Mouse (Mus musculus) adrenal gland, adult 18-20 months (tissue): ENCODE results near the gene Mmd. TPM values are rescaled to one million over a fixed set of nuclear protein-coding genes. Genes with fewer than 3 reads are reported as not detected.

ENCODE experiments used
- DNase-seq, 2 experiments: peaks; one replicate each; pipeline ENCODE4 v3.0.0; 2021 to 2022; ENCODE audit warnings: low spot score in 2 of 2
- long read RNA-seq, 2 experiments: library from polyadenylated mRNA; stranded (forward); transcript quantifications; one replicate each; pipeline ENCODE4 v2.0.0; 2021
- total RNA-seq, 2 experiments: library from RNA; stranded (reverse); gene quantifications; 1 replicate in 1 of 2; 2 replicates in 1 of 2; pipeline ENCODE4 v1.2.3; 2021

Mmd gene
- 100 to 1,000 TPM in 1 of 2 experiments, 10 to 100 TPM in 1; 89.7 to 274 TPM for total RNA-seq
- long read RNA-seq, experiment 1, transcript Mmd-201 (7 exons, 2,677 nt) = major isoform, 73 of 90 reads
- long read RNA-seq, experiment 1, partial matches to known transcripts = 12 of 90 reads
- long read RNA-seq, experiment 1, other reads (novel, unspliced or antisense) = 5 of 90 reads
- long read RNA-seq, experiment 2, transcript Mmd-201 (7 exons, 2,677 nt) = major isoform, 27 of 41 reads
- long read RNA-seq, experiment 2, partial matches to known transcripts = 11 of 41 reads
- long read RNA-seq, experiment 2, other reads (novel, unspliced or antisense) = 3 of 41 reads

DNA sequence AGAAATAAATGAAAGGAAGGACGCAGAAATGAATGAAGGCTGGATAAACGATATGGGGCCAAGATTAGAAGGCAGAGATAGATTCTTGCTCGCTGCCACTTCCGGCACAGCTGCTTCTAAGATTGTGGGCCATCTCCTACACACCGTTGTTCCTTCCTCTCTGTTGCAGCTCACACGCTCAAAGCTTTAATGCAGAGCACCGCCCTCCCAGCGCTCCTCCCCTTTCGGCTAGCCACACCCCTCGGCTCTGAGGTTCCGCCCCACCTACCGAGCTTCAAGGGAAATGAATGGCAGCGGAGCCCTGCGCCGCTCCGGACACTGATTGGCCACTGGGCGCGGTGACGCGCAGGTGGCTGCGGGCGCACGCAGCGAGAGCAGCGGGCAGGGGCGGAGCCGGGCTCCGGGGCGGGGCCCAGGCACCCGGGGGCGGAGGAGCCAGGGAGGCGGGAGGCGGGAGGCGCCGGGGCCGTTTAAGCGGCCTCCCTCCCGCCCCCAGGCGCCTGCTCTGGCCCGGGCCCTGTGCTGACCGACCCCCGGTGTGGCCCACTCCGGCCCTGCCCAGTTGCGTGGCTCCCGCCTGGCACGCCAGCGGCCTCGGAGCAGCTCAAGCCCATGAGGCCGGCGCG is at the start of gene Mmd:
Gene Mmd (plus strand): TSS at position 432 of the 626 bp plus-strand sequence.
- DNase-seq = peak; percentile 95 to 97

DNA sequence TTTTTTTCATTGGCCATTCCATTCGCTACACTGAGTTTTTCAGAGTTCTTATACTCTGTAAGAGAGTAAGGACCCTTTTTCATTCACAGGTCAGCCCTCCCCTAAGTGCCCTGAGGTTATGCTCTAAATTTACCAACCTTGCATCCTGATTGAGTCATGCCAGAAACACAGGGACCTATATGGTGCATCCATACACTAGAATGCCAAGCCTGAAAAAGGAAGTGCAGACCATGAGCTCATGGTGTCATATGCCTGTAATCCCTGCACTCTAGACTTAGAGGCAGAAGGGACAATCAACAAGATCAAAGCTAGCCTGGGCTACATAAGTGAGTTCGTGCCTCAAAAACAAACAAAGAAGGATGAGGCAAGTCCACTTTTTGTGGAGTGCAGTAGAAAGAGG is 48.4 kb upstream of the Mmd start:
- DNase-seq = no peak

DNA sequence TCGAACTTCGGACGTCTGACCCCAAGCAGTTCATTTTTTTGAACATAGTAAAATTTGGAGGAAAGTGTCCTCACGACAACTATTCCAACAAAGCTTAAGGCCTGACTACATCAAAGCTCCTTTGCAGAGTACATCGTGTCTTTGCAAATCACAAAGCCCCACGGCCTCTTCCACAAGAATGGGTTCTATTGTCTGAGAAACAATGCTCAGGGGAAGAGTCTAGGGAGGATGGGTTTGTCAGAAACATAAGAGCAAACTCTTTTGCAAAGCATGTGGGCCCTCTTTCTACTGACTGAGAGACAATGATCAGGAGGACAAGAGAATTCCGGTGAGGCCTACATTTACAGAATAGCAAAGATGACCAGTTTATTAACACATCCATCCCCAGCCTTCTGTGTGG is 35.0 kb upstream of the Mmd start:
- no peak for DNase-seq

DNA sequence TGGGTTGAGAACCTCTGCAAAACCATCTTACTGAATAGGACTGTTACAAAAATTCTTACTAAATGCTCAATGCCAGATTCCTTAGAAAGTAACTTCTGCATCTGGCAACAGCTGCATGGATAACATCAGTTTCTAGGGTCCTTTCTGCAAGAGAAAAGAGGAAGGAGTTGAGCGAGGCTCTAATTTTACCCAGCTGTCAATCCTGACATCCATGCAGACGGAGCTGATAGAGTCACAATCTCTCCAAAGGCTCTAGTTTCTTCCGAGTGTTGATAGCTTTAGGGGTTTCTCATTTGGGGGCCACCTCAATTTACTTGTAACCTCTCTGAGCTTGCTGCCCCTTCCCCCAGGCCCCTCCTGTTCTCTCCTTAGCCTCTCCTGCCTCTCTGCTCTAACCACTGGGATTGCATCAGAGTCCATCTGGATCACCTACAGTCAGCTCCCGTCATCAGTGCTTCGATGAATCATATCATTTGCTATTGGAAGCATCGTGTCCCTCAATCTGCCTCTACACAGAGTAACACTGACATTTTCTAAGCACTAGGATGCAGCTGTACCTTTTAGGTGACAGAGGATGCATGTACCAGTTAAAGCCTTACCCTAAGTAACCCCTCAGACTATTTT is 29.1 kb upstream of the Mmd start:
- DNase-seq = no peak

DNA sequence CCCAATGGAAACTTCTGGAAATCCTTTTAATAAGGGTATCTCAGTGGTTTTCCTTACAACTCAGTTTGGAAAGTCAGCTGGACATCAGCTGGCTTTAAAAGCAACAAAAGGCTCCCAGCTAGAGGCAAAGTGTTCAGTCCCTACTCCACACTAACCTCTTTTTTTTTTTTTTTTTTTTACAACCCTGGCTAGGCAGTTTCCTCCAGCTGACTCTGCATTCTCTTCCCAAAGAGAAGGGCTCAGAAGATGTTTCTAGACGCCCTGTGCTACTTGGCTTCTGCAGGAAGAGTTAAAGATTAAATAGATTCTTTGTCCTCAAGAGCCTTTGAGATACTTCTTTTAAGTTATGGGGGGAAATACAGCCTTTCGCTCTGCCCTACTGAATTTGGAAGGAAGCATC is 28.5 kb upstream of the Mmd start:
- DNase-seq = no peak

DNA sequence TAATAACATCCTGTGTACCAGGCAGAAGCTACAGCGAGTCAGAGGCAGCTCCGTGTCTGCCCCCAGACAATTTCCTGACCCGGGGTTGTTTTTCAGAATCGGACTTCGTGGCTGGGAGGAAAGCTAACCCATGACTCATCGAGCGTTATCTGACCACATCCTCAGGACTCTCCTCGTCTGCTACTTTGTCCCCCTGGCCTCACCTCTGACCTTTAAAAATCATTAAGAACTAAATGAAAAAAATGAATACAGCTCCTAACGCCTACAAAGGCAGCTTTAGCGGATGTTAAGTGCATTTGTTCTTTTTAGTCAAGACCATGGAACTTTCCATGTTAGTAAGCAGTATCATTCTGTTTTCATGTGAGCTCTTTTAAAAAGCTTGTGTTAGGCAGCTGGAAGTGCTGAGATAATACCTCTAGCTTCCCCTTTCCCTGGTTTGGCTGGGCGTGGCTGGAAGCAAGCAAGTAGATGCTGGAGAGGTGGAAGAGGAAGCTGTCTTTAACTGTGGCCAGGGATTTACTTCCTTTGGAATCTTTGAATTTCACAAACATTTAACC is 24.3 kb upstream of the Mmd start:
- peak in 1 of 2 experiments; percentile 39 for DNase-seq

DNA sequence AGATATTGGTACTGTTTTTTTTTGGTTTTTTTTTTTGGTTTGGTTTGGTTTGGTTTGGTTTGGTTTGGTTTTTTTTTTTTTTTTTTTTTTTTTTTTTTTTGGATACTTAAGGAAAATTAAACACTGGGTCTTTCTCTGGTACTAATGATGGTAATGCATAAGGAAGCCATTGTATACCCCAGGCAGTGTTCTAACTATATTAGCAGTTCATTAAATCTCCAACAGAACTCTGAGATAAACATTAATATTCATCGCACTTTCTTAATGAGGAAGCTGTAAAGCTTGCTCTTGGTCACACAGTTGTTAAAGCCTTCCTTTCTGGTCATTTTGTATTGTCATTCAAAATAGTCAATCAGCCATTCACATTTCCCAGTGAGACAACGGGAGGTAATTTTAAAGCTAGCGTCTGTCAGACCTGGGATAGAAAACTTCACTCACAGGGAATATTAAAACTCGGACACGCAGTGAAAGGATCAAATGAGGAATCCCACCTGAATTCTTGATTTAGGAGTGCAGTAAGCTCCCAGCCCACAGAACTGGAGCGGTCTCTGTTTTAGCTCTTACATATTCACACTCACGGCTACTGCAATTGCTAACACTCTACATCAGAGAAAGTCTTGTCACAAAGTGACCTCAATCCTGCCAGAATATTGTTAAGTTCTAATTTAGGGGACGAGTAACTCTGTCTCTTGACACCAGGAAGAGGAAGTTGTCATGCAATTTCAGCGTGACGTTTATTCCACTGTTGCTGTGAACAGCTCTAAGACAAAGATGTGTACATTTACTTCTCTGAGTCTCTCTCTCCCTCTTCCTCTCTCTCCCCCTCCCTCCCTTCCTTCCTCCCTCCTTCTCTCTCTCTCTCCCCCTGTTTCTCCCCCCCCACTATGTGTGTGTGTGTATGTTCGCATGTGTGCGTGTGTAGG is 22.0 kb upstream of the Mmd start:
- no peak for DNase-seq

DNA sequence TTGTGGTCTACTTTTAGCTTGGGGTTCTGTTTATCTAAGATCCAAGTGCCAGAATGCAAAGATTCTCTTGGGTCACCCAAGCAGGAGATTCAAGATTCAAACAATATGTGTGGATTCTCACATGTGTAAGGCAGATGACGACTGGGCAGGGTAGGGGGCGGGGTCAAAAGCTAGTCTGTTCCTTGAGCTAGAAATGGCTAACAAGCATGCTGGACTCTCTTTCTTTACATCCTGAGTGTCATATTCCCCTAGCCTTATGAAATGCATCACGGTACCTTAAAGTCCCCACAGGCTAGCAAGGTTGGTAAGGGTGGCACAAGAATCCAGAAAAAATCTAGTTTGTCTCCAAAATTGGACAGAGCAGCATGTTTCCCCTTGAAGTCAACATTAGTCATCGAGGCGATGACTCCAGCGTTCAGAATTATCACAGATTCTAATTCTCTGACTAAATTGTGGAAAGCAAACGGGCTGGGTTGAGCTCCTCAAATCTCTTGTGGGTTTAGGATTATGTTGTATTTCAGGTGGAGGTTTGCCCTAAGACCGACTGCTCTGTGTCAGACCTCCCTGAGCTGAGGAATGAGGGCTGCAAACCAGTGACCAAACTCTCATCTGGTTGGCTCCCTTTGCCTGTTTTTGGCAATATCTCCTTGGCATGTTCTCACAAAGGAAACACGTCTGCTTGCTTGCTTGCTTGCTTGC is 20.9 kb upstream of the Mmd start:
- DNase-seq = no peak

DNA sequence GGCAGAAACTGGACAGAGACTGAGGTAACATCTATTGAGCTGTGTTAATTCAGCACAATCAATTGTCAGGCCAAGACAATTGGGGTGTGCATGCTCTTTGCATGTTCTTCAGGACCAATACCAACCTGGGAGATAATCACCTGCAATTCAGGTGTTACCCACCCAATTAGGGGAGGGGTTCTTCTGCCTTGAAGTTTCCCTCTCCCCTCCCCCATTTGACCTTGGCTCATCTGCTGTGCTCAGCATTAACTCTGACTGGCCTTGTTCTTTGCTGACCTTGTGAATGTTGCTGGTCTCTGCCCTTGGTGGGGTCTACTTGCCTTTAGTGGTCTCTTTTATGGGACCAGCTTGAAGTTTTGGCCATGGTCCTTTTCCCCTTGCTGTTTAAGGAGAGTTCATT is 19.5 kb upstream of the Mmd start:
- no peak for DNase-seq

DNA sequence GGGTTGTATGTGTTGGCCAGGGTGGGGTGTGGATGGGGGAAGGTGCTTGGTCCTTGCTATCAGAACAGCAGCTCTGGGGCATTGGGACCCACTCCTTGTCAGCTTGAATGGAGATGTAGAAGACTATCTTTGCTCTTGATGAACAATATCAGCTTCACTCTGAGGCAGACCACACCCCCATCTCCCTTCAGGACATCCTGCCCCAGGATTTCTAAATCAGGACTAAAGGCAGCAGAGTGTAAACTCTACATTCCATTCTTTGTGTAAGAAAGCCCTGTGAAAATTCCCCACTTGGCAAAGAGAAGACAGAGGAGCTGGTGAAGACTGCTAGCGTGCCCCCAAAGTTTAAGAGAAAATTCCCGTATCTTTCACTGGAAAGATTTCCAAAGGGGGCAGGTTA is 18.6 kb upstream of the Mmd start:
- no peak for DNase-seq

DNA sequence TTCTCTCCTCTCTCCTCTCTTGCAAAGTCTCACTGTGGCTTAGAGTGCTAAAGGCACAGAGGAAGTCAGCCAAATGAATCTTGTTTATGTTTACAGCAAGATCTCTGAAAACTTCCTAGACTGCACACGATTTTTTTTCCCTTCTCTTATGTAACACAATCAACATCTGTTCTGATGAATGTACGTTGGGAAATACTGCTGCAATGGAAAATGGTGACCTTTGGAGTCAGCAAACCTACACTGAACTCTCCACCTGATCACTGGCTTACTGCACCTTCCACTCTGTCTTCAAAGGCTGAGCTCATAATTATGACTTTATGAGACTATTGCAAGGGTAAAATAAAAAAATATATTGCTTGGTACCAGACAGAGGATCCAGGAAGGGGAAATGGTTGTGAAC is 17.6 kb upstream of the Mmd start:
- no peak for DNase-seq

DNA sequence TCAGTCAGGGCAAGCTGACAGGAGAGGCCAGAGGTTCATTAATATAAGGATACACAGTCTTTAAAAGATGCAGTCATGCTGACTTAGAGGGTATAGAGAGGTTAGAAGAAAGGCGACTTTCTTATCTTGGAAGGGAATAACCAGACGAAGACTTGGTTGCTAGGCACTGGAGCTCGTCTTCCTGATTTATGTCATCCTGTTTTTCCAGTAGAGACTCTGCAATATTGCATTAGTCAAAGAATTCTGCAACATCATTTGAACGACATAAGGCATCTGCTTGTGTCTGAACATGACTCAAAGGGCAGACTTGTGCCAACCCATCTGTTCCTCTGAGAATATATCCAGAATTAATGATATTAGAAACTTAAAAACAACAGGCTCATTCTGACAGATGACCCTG is 16.6 kb upstream of the Mmd start:
- no peak for DNase-seq

DNA sequence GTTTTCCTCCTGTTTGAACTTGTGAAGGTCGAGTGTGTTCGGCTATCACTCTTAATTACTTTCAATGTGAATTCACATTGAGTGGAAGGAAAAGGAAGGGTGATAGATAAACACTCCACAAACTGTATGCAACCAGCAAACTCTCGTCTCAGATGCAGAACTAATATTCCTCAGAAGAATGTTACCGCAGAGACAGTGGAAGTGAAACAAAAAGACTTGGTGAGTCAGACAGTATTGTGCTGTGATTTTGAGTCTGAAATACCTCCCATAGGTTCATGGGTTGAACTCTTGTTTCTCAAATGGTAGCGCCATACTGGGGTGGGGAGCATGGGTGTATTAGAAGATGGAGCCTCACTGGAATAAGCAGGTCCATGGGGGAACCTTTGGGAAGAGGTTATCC is 14.0 kb upstream of the Mmd start:
- DNase-seq = no peak

DNA sequence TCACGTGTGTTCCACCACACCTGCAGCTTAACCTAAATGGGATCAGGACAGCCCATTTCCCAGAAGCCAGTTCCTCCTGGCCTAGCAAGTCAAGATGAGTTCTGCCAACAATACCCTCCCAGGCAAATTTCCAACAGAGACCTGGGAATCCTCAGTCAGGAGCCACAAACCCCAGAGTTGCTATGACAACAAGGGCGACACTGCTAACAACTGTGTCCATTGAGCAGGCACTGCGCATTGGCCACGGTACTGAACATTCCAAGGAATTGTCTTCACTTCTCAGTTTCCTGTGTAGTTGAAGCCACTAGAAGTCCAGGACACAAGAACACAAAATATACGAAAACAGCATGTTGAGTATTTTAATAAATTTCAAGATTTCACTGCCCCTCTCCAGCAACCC is 11.6 kb upstream of the Mmd start:
- DNase-seq = no peak

DNA sequence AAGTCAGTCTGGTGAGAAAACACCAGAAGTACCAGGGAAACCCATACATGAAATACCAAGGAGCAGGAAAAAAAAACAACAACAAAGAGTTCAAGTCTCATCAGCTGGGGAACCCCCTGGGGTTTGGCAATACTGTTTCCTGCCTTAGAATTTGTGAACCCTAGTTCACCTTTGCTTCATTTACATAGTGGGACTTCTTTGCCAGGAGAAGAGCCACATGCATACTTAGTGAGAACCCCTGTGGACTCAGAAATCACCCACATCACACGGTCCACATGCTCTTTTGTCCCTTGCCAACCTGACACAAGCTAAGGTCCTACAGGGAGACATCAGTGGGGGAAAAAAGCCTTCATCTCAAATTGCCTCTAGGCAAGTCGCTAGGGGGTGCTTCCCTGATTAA is 10.6 kb upstream of the Mmd start:
- DNase-seq = no peak

DNA sequence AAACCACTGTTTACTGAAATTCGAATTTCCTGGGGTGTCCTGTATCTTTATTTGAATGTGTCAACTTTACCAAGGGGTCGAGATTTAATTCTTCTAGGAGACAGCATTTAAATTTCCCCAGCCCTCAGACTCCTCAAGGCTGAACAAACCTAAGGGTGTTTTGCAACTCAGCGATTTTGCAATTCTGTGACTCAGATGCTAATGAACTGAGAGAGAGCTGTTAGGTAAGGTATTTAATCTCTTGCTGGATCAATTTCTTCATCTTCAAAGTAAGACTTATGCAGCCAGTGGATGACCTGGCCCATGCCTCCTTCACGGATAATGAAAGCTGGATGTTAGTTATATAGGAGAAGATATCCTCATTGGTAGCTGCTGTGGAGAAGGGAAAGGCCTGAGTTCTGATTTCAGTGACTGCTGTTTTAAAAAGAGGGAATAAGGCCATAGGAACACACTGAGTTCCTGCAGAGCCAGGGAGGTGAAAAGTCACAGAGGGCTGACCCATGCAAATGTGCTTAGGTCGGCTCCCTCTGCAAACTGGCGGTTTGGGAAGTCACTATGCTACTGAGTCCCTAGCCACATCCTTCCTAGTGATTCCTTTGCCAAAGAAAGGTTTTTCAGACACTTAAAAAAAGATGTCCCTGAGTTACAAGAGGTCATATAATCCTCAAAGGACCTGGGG is 8.5 kb upstream of the Mmd start:
- DNase-seq = peak in 1 of 2 experiments; percentile 55

DNA sequence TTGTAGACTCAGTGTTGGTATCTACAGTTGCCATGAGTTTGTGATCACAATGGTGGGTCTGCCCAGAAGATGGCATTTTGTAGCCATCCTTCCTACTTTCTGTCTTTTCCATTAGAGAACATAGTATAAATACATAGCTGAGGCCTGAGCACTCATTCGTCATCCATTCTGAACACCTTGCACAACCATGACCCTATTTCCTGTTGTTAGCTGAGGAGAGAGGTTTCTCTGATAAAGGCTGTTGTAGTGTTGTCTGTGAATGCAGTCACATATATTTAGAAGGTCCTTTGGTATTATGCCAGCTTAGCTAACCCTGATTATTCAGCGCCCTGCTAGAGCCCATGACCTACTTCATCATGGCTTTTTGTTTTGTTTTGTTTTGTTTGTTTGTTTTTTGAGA is 7.4 kb upstream of the Mmd start:
- DNase-seq = no peak

DNA sequence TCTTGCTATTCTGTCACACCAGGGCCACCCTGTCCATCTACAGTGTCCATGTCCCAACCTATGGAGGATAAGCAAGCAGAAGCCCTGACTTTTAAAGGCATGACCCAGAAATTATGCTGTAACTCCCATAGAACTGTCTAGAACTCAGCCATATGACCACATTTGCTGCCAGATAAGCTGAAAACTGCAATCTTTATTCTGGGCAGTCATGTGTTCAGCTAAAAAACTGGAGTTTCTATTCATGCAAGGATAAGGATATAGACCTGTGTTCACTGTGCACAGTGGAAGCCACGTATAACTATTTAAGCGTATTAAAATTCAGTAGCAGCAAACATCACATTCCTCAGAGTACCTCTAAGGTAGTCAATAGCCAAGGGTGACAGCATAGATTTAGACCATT is 6.0 kb upstream of the Mmd start:
- no peak for DNase-seq

DNA sequence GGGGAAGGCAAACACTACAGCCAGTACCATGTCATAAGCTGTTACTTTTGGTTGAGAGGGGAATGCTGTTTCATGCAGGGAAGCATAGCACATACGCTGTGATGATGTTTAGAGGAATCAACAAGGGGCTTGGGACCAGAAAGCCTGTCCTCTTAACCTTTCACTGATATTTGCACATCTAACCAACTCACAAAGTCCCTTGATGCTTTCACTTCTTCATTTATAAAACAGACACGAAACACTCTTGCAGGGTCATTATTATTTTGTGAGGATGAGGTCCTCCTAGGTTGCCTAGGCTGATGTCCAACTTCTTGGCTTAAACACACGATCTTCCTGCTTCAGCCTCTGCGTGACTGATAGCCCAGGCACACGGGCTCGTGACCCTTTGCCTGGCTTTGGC is 3.6 kb upstream of the Mmd start:
- DNase-seq = no peak

DNA sequence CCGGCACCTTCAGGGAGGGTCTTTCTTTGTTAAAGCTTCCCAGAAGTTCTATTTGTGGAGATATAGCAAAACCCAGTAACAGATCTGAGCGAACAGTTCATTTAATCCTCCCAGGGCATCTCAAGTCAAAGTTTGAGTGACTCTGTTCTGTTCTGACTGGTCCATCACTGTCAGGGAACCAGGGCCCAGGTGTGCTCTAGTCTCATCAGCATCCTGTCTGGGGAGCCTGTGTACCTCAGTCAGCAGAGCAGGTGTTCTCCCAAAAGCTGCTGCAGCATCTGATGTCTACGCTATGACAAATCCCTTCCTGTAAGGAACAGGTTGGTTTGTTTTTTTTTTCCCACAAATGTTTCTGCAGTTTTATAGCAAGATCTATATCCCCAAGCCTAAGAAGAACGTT is 2.6 kb upstream of the Mmd start:
- no peak for DNase-seq
